Mouse (Mus musculus) ovary, adult 18-20 months (tissue): ENCODE measurements around the gene Sord.

Source experiments
- DNase-seq: peaks from one replicate; pipeline ENCODE4 v3.0.0; 2022; ENCODE audit warnings: low spot score, mixed read lengths

The Sord gene

GRCm38 (mm10) chr2:122302574-122303241, 68.2 kb downstream of the Sord start:
- DNase-seq, result no peak

DNA sequence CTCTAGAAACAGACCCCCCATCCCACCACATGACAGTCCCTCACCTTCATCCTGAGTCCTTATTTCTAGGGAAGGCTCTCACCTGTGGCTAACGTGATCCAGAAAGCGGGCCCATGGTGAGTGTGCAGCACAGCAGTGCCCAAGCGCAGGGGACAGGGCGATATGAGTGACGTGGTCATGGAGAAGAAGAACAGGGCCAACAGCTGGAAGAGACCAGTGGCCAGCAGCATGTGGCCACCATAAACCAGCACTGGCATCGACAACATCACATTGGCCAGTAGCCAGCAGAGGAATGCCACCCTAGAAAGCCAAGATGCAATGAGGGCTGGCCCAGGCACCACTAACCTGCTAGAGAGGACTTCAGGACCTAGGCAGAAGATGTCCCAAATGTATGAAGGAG, 70.0 kb downstream of the Sord start:
- DNase-seq, result no peak

- no peak for DNase-seq
Observed at GRCm38 (mm10) chr2:122305097-122305892, 70.7 kb downstream of the Sord start.

DNA sequence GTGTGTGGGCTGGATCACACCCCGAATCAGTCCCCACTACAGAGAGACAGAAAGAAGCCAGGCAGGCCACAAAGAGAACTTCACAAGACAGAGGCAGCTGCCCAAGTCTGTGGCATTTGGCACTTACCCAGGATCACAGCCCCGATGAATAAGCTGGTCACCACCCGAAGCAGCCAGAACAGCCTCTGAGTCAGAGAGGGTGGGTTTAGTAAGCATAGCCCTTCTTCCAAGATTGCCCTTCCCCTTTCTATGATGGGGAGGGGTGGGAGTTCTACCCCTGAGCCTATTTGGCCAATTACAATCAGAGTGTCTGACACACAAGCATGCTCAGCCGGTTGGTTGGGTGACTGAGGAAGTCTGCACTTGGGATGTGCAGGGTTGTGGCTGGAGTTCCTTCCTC, 71.6 kb downstream of the Sord start:
- no peak for DNase-seq

- DNase-seq, result no peak
Observed at GRCm38 (mm10) chr2:122309647-122310046, 75.1 kb downstream of the Sord start.

- no peak for DNase-seq
Observed at GRCm38 (mm10) chr2:122311561-122311960, 77.0 kb downstream of the Sord start.

GRCm38 (mm10) chr2:122312722-122313417, 78.3 kb downstream of the Sord start:
- no peak for DNase-seq

DNA sequence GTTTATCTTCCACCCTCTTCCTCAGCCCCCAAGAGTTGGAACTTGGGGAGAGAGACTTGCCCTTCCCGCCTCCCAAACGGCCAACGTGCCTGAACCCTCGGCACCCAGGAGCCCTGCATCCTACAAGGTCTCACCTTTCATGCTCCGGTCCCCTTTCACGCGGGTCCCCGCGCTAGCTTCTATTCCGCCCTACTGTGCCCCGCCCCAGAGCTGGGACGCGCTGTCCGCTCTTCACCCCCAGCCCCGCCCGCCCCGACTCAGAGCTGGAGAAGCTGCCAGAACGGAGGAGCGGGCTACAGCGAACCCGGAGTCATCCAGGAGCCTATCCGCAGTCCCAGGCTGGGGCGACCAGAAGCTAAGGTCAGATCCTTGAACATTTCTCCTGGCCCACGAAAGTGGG, 79.0 kb downstream of the Sord start, which contains the start of gene Duoxa1:
TSS of gene Duoxa1 (minus strand) at position 195 of the 400 bp plus-strand sequence.
- DNase-seq, result no peak
